Mouse (Mus musculus) testis, adult 2 months (tissue): ENCODE measurements around the gene Adh1.

Source experiments
- CTCF ChIP-seq: fragments of 200-500 bp; IDR thresholded peaks from 2 replicates; pipeline ENCODE4 v1.5.1; 2012; ENCODE audit warnings: low read depth, mild to moderate bottlenecking, inconsistent platforms, low read length, moderate library complexity; ENCODE audit not compliant: control insufficient read depth, insufficient read depth, insufficient replicate concordance
- POLR2A ChIP-seq: fragments of 200-500 bp; IDR thresholded peaks from 2 replicates; pipeline ENCODE4 v1.6.1; 2012; ENCODE audit warnings: low read depth, mild to moderate bottlenecking, inconsistent platforms, low read length, moderate library complexity; ENCODE audit not compliant: control insufficient read depth

DNA sequence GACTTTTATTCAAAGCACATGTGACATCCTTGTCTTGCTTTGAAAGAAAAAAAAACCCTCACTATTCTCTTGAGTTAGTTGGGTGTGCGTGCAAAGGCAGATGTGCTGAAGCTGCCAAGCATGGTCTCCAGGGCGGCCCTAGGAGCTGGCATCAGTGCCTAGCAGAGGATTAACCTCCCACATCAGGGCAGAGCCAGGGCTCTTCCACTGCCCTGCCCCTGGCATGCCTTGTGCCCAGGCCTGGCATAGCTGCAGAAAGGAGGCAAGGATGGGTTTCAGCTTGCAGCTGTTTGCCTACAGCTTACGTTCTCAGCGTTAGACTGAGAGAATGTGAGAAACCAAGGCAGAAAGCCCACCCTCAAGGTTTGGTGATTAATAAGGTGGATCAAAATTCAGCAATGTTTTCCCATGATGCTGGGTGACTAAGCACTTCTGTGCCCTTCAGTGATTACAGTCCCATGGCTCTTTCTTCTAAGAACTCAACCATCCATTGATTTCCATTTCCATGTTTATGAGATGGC, 48.3 kb upstream of the Adh1 start:
- TF ChIP-seq CTCF, result no peak
- TF ChIP-seq POLR2A, result no peak
